Mouse (Mus musculus): ENCODE data around the gene Zfp710.

The Zfp710 gene

GRCm38 (mm10) chr7:80057781-80058180 lies 33.2 kb downstream of the Zfp710 start:
- DNase-seq (ENCODE audit: low read depth, low spot score) = no peak

- no peak for DNase-seq (ENCODE audit: low read depth, low spot score)
These were observed 33.9 kb downstream of the Zfp710 start for GRCm38 (mm10) chr7:80058405-80059063.

GRCm38 (mm10) chr7:80059064-80059838 lies 34.6 kb downstream of the Zfp710 start:
- DNase-seq (ENCODE audit: low read depth, low spot score) = no peak

GRCm38 (mm10) chr7:80060012-80060778 lies 35.6 kb downstream of the Zfp710 start:
- DNase-seq (ENCODE audit: low read depth, low spot score) = no peak

- no peak for DNase-seq (ENCODE audit: low read depth, low spot score)
These were observed 37.6 kb downstream of the Zfp710 start for GRCm38 (mm10) chr7:80062083-80062826.

GRCm38 (mm10) chr7:80063244-80063643 lies 38.6 kb downstream of the Zfp710 start:
- DNase-seq (ENCODE audit: low read depth, low spot score) = no peak

- DNase-seq (ENCODE audit: low read depth, low spot score) = no peak
These were observed 39.5 kb downstream of the Zfp710 start for GRCm38 (mm10) chr7:80063902-80064736.

GRCm38 (mm10) chr7:80065250-80065649 lies 40.6 kb downstream of the Zfp710 start:
- DNase-seq (ENCODE audit: low read depth, low spot score) = no peak

GRCm38 (mm10) chr7:80066675-80067455 lies 42.3 kb downstream of the Zfp710 start:
- DNase-seq (ENCODE audit: low read depth, low spot score) = no peak

GRCm38 (mm10) chr7:80068341-80068740 lies 43.7 kb downstream of the Zfp710 start:
- no peak for DNase-seq (ENCODE audit: low read depth, low spot score)

- DNase-seq (ENCODE audit: low read depth, low spot score) = no peak
These were observed 45.2 kb downstream of the Zfp710 start for GRCm38 (mm10) chr7:80069615-80070327.

GRCm38 (mm10) chr7:80071209-80071608 lies 46.6 kb downstream of the Zfp710 start:
- DNase-seq (ENCODE audit: low read depth, low spot score) = no peak

GRCm38 (mm10) chr7:80072297-80072696 lies 47.7 kb downstream of the Zfp710 start:
- no peak for DNase-seq (ENCODE audit: low read depth, low spot score)

- DNase-seq (ENCODE audit: low read depth, low spot score) = no peak
These were observed 48.9 kb downstream of the Zfp710 start for GRCm38 (mm10) chr7:80073506-80073905.

GRCm38 (mm10) chr7:80074921-80075441 lies 50.4 kb downstream of the Zfp710 start:
- DNase-seq (ENCODE audit: low read depth, low spot score) = peak; percentile 37

GRCm38 (mm10) chr7:80075946-80076583 lies 51.5 kb downstream of the Zfp710 start:
- DNase-seq (ENCODE audit: low read depth, low spot score) = no peak

GRCm38 (mm10) chr7:80076961-80077716 lies 52.5 kb downstream of the Zfp710 start:
- no peak for DNase-seq (ENCODE audit: low read depth, low spot score)

- no peak for DNase-seq (ENCODE audit: low read depth, low spot score)
These were observed 53.2 kb downstream of the Zfp710 start for GRCm38 (mm10) chr7:80077801-80078200.
